Mouse (Mus musculus): ENCODE measurements at regions not wholly inside any gene's neighbourhood (a gene's known extent, or its start where the extent isn't known, plus 50 kb on each side); places are given as distances from the start of the nearest gene placed in this dataset.

GRCm38 (mm10) chr11:16561727-16562126, 53.4 kb upstream of the Sec61g start:
- TF ChIP-seq CTCF (IDR thresholded peaks at IDR 0.05; ENCODE audit: insufficient read depth, low read length), result no peak
- no peak for TF ChIP-seq POLR2A (IDR thresholded peaks at IDR 0.05; ENCODE audit: borderline replicate concordance, extremely low read depth, low read depth, low read length)

Data from lung, adult 2 months (tissue).